Mouse (Mus musculus) thymus, postnatal 14 days (tissue): ENCODE results near the gene Cnih1.
A peak's percentile ranks its signal among the peaks of the same experiment; 100 is the strongest.
"Not testable (repeated sequence)": the region's sequence is repeated elsewhere in the genome, so short reads cannot be mapped to it uniquely, and the experiment has no call there.

ENCODE experiments used
- DNase-seq: peaks from one replicate; pipeline ENCODE4 v3.0.0; 2021

Gene Cnih1

DNA sequence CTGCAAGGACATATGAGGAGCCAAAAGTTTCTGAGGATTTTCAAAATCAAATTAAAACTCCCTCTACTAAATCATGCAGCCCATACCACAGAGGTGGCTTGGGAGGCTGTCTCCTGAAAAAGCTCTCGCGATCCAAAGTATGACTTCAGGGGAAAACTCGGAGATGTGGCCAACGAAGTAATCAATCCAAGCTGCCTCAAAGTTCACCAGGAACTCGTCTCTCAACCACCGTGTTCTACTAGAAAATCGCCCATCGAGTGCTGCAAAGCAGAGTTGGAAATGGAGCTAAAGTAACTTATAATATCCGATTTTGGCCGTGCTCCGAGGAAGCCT, 791 bp downstream of the Cnih1 start:
- DNase-seq: no peak

DNA sequence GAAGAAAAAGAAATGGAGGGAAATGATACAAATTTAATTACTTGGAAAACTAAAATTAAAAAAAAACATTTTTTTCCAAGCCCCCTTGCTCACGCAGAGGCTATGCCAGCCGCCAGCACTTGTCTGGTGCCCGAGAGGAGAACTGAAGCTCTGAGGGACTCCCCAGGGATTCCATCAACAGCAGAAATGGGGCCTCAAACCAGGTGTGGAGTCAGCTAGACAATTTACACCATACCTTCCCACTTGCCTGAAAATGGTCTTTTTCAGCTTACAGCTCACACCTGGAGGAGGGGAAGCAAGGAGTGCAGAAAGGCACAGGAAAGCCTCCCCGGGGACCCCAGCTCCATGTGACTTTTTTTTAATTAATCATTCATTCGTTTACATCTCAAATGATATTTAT, 3.0 kb downstream of the Cnih1 start:
- DNase-seq: no peak

DNA sequence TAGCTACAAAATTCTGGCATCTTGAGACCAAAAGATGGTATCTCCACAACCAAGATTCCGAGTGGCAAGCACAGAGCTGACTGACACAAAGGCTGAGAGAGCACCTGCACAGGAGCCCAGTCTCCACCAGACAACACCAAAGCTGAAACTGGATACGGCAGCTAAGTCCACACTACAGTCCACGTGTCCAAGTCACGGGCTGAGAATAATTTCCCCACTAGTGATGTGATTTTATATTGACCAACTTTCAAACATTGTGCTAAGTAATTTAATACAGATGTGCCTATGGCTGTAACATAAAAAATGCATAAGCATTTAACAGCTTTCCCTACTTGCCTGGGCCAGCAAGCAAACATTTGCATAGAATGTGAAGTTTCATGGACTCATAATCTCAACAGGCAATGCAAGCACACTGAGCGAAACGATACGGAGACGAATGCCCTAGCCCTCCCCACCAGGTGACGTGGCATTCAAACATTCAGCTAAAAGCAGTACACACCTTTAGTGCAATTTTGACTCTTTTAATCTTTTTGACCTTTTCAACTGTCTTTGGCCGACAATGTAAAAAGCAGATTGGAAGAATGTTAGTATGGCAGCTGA, 4.8 kb downstream of the Cnih1 start:
- no peak for DNase-seq

DNA sequence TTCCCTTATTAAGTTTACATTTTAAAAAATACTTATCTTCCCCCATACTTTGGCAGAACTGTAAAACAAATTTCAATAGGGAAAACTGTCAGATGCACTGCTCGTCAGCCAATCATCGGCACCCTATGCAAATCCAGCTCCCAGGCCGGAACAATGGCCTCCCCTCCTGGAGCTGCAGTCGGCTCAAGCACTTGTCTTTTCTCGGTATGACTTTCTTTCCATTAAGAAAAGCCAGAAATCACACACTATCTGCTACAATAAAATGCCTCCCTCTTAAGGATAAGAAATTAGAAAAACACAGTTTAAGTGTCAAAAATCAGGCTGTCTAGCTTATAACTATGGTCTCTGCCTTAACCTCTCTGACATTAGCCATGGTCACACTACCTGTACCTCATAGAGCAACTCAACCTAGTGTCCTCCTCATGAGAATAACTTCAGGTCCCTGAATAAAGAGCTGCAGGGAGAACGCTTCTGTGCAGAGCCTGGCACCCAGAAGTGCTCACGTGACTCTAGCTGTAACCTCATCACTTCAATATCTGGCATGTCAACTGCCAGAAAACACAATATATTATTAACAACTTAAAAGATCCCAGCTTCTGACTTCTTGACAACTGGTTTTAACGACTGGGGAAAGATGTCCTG, 5.9 kb downstream of the Cnih1 start:
- no peak for DNase-seq

DNA sequence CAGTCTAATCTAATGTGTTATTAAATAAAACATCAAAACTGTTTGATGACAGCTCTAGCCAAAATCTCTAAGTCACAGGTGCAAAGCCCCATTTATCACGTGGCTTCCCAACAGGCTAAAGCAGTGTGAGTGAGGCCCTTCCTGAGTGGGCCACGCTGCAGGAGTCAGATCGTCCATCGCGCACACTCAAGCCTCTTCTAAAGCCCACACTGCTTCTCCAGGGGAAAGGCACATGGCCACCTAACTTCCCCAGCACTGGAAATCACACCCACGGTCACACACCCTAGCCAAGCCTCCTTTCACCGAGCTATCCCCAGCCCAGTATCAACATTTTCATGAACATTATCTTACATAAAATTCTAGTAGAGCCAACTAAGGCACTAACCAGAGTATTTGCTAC, 7.1 kb downstream of the Cnih1 start:
- no peak for DNase-seq

DNA sequence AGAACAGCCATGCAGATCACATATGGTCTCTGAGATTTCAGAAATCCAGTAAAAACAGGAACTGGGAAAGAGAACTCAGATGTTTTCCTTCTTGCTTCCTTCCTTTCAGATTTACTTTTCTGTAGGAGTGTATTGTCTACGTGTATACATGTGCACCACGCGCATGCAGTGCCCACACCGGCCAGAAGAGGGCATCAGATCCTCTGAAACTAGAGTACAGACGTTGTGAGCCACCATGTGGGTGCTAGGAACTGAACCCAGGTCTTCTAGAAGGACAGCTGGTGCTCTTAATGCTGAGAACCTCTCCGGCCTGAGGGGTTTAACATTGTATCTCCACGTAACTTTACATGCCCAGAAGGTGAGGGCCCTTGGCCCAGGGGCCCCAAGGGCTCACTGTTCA, 9.0 kb downstream of the Cnih1 start:
- DNase-seq: peak; percentile 21

DNA sequence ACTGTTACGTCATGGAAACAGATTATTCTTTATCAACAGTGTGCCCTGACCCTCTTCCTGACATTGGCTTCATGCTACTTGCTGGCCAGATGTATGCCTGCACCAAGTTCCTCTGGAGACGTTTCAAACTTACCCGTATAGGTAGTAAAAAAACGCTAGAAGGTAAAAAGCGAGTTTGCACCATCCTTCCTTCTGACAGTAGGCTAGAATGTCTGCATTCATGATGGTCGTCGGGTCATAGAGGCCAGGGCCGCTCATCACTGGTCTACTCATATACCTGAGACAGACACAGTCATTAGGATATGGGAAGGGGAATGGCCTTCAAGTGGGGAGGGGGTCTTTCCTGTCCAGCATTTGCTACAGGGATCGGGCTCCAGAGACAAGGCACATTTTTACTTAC, 9.5 kb downstream of the Cnih1 start:
- no peak for DNase-seq

DNA sequence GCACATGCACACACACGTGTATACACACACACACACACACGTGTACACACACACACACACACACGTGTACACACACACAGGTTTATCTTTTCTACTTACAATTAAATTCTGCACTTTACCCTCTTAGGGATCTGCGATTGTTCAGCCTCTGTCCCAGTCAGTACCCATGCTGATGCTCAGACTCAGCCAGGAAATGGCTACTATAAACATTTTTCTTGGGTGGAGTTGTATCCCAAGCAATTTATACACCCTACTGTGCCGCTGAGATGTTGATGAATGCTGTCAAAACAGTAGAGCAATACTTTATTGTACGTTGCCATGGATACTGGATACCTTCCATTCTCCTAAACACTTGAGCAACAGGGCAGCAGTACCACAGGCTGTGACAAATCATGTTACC, 18.2 kb downstream of the Cnih1 start:
- no peak for DNase-seq

DNA sequence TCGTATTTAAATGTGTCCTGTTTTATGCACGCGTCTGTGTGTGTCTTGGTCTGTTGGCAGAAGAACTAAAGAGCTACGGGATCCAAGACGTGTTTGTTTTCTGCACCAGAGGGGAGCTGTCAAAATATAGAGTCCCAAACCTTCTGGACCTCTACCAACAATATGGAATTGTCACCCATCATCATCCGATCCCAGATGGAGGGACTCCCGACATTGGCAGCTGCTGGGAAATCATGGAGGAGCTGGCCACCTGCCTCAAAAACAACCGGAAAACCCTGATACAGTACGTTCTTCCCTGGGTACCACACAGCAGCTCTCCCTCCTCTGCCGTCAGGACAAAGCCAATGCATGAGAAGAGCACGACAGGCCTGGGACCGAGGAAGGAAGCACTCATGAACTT, 21.1 kb downstream of the Cnih1 start:
- no peak for DNase-seq

DNA sequence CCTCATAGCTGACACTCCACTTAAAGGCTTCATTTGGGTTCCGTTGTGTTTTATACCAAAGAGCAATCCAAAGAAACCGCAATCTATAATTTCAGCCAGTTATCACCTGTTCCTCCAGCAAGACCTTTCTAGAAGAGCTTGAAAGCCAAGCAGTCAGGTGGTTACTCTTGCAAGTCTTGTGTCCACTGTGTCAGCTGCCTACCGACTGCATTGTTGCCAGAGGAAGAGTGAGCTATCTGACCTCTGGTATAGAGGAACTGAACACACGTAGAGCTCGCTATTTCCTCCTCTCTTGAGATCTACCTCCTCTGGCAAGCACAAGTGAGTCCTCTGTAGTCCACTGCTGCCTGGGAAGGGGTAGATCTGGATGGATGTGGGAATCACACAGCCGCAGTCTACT, 27.0 kb downstream of the Cnih1 start:
- no peak for DNase-seq

DNA sequence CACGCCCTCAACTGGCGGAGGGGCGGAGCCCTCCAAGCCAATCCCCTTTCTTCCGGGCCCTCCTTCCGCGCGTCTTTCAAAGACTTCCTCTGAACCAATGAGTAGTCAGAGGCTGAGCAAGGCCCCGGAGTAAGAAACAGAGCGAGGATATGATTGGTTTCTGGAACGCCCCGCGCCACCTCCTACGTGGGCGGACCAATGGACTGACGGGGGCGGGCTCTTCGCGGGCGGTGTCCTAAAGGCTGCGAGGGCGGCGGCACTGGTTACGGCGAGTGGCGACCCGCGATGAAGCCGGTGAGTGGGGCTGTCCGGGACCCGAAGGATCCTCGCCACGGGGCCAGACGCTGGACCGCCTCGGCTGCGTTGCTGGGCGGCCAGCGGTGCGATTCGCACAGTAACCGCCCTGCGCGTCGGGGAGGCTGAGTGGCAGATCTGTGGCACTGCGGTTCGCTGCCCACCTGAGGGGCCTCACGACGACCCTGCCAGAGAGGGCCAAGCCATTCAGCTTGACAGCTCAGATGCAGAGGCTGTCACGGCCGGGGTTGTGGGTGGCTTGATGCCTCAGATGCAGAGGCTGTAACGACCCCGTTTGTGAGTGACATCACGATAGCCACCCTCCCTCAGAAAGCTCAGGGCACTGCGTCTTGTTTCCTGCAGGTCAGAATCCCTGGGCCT, 27.7 kb downstream of the Cnih1 start, which contains the start of gene Cdkn3:
TSS of gene Cdkn3 (plus strand) at position 187 of the 675 bp plus-strand sequence.
- DNase-seq: peak; percentile 92

DNA sequence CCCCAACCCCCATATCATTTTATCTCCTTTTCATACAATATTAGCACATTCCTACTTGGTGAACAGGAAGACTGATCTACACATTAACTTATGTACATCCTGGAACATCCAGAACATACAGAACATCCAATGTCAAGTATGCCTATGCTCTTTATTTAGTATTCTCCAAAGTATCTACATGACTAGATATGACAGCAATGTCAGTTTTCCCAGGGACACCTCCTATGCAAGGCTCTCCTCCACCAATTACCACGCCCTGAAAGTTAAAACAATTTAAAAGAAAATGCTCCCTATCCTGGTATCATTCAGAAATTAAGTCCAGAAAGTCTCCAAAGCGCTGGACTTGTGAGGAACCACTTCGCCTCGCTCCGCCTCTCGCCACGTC, 28.2 kb downstream of the Cnih1 start:
- DNase-seq: no peak

DNA sequence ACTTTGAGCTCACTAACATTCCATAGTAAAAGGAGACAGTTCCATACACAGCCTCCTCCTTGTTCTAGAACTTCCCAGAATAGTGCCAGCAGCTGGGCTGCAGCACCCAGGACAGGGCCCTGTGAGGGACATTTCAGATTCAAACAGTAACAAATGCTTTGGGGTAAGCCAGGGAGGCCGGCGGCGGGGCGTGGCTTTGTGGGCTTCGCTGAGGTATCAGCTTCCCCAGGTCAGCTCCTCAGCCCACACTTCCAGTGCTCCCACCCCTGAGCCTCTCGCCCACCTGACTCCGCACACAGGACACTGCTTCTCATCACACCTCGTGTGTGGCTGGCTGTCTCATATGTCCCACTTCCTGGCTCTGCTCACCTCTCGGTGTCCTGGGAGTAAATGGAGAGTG, 30.5 kb downstream of the Cnih1 start:
- no peak for DNase-seq

DNA sequence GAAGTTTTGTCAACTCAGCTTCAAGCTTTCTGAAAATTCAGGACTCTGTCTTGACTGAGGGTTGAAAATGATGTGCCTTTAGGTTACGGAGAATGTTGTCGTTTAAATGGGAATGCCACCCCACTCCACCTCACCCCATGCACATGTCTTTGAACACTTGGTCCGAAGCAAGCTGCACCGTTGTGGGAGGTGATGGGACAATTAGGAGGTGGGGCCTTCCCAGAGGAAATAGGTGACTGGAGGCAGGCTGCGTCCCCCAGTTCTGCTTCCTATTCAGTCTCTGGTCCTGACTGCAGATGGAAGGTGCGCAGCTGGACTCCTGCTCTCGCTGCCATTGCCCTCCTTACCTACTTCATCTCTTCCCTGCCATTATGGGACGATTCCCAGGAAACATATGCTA, 32.4 kb downstream of the Cnih1 start:
- DNase-seq: no peak

DNA sequence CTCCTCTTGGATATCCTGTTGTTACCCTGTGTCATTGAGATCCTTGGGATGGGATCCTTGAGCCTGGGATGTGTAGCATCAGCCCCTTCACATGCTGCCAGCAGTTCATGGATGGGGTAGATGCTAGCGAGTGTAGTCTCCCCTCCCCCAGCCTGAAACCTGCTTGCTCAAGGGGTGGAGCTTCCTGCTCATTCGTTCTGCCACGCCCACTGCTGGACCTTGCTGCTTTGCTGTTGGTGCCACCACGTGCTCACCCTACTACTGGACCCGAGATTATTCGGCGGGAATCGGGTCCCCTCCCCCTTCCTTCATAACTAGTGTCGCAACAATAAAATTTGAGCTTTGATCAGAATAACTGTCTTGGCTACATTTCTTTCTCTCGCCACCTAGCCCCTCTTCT, 33.8 kb downstream of the Cnih1 start:
- DNase-seq: not testable (repeated sequence)

DNA sequence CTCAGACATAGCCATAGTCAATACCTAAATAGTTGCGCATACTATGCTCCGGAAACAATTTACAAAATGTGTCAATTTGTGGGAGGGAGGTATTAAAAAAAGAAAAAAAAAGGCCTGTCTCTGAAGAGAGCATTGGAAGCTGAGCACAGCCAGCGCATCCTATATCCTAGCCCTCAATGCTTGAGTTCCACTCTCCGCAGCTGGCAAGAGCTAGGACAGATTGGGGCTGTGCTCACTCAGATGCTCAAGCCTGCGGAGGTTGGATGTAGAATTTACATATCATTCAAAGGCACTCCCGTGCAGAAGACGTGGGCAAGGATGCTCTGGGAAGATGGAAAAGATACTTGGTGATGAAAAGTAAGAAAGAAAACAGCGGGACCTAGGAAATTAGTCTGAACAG, 42.8 kb downstream of the Cnih1 start:
- DNase-seq: no peak

DNA sequence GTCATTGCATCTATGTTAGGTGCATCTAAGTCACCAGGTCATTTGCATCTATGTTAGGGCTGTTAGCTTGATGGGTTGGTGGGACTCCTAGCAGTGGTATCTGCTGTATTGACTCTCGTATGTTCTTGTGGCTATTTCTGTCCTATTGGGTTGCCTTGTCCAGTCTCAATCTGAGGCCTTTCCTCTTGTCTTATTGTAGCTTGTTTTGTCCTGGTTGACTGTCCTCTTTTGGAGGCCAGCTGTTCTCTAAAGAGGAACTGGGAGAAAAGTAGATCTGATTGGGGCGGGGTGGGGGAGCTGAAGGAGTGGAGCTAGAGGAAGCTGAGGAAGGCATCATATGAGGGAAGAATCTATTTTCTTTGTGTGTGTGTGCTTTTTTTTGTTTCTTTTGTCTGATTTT, 45.5 kb downstream of the Cnih1 start:
- DNase-seq: no peak

DNA sequence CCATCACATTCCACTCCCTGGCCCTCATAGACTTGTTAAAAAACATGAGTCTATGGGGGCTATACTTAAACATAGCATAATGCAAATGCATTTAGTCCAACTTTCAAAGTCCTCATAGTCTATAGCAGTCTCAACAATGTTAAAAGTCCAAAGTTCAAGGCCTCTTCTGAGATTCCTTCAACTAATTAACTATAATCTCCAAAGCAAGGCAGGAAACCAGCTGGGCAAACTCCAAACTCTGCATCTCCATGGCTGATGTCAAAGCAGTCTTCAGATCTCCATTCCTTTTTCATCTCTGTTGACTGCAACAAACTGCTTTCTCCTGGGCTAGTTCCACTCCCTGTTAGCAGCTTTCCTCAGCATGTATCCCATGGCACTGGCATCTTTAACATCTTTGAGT, 50.9 kb downstream of the Cnih1 start:
- DNase-seq: not testable (repeated sequence)

DNA sequence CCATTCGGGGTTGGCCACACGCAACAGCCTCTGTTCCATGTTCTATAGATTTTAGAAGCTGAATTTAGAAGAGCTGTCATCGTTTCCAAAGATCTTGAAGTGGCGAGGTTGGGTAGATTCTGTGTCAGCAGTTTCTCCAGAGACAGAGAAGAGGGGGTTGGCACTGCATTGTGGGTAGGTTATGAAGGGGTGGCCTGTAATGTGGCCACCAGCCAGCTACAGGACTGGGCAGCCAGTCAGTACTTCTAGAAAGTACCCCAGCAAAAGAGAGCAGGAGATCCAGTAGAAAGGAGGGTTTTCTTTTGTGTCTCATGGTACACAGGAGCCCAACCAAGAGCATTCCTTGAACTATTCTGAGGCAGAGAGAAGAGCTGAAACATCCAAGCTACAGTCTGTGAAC, 51.8 kb downstream of the Cnih1 start:
- no peak for DNase-seq

DNA sequence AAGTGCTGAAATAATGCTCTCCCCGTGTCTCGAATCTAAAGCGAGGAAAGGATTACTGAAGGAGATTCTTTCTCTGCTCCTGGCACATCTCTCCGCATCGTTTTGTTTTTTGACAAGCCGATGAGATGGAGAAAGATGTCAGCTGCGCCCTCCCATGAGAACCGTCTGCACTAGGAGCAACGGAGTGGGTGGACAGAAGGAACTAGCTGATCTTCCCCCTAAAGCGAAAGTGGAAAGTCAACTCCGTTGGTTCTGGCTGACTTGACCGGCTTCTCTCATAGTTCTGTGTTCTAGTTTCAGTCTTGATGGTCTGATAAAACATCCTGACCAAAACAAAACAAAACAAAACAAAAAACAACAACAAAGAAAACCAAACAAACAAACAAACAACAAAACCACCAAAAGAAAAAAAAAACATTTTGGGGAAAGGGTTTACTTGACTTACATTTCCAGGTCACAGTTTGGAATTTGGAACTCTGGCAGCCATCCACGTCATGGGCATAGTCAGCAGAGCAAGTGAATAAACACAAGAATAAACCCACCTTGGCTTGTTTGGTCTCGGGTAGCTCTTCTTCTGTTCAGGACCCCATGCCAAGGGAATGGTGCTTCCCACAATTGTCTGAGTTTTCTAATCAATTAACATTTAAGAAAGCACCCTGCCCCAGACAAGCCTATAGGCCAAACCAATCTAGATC, 53.3 kb downstream of the Cnih1 start:
- no peak for DNase-seq

DNA sequence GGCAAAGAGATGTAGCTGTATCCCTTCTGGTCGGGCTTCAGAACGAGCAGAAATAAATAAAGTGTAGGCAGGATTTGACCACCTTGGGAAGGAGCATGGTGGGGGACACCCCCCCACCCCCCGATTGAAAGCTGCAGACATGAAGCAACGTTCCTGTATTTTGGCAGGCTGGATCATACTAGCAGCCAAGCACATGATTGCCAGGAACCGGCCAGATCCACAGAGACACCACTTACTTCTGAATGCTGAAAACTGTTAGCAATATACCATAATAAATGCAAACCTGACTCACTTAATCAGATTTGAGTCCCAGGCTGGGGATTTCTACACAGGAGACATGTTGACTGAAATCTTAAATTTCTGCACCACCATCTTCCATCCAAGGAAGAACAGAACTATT, 53.9 kb downstream of the Cnih1 start:
- no peak for DNase-seq

DNA sequence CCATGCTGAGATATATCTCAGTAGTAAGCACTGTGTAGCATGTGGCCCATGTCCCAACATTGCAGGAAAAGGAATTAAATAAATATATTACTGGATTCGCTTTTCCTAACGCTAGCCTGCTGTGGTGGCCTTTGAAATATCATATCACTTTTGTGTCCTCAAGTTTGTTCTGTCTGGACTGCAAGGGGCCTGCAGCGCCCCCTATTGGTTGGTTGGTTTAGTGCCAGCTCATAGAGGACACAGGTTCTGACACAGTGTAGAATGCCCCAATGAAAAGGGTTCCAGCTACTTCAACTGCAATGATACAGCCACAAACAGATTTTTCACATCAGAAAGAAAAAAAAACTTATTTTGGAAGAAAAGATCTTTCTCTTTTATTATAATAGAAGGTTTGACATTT, 62.5 kb downstream of the Cnih1 start:
- peak; percentile 48 for DNase-seq
